Mouse (Mus musculus) ES-Bruce4 (cell line): ENCODE measurements around the gene Scrt2.

ENCODE experiments used
- CTCF ChIP-seq: IDR thresholded peaks from one replicate; pipeline ENCODE4 v1.8.1; 2011; ENCODE audit warnings: low read depth, low read length
- POLR2A ChIP-seq: IDR thresholded peaks from one replicate; pipeline ENCODE4 v1.8.1; 2011; ENCODE audit warnings: low read length; ENCODE audit not compliant: insufficient read depth

GRCm38 (mm10) chr2:152132016-152132415 is 50.7 kb downstream of the Scrt2 start:
- TF ChIP-seq CTCF (no peak), POLR2A (no peak)
